Mouse (Mus musculus): ENCODE data around the gene Aqp6.
A peak's percentile ranks its signal among the peaks of the same experiment; 100 is the strongest.

Gene Aqp6

GRCm38 (mm10) chr15:99600986-99601822, at the start of gene Aqp6:
Gene Aqp6, plus strand, starts transcription at chr15:99601400.
- DNase-seq (ENCODE audit: low spot score), result no peak

GRCm38 (mm10) chr15:99553767-99554166, 47.4 kb upstream of the Aqp6 start:
- no peak for DNase-seq (ENCODE audit: low spot score)

DNA sequence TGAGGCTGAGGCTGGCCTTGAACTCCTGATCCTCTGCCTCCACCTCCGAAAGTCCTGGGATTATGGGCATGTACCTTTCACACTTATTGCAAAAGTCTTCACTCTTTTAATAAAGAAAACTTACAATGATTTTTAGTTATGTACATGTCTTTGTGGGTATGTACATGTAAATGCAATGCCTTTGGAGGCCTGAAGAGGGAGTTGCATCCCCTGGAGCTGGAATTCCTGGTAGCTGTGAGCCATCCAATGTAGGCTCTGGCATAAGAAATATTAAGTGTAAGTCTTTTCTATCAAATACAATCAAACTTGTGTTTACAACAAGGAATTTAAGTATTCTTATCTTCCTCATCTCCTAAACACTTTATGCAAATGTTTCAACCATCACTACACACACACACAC, 42.3 kb upstream of the Aqp6 start:
- DNase-seq (ENCODE audit: low spot score), result no peak

GRCm38 (mm10) chr15:99560246-99560645, 41.0 kb upstream of the Aqp6 start:
- no peak for DNase-seq (ENCODE audit: low spot score)

DNA sequence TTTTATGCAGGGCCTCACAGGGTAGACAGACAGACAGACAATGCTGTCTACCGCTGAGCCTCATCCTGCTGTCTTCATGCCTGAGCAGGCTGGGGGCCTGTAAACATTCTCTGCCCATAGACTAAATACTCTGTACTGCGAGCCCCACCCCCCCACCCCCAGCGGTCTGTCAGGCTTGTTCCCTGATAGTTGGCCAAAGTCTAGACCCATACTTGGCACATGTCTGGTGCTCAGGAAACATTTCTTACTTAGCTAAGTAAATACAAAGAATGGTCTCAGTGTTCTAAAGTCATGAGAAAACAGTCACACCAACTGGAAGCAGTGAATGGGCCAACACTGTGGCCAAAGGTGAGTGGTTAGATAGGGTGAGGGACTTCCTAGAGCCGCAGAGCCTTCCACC, 33.8 kb upstream of the Aqp6 start:
- DNase-seq (ENCODE audit: low spot score), result no peak

DNA sequence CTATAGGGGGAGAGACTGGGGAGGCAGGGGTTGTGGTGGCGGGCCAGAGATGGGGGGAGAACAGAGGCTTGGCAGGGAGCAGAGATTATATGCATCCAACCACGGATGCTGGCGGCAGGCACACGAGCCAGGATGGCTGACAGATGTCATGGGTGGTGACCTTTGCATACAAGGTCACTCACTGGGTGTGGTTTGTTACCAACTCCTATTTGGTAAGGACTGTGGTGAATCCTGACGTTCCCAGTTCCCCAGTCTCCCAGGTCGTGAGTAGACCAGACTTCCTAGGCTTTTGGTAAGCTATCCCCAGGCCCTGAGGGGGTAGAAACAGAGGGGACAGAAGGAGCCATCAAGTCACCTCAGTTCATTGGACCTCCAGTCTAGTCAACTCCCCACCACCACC, 32.5 kb upstream of the Aqp6 start:
- DNase-seq (ENCODE audit: low spot score), result no peak

- DNase-seq (ENCODE audit: low spot score), result no peak
These were observed 32.1 kb upstream of the Aqp6 start for GRCm38 (mm10) chr15:99569123-99569522.

DNA sequence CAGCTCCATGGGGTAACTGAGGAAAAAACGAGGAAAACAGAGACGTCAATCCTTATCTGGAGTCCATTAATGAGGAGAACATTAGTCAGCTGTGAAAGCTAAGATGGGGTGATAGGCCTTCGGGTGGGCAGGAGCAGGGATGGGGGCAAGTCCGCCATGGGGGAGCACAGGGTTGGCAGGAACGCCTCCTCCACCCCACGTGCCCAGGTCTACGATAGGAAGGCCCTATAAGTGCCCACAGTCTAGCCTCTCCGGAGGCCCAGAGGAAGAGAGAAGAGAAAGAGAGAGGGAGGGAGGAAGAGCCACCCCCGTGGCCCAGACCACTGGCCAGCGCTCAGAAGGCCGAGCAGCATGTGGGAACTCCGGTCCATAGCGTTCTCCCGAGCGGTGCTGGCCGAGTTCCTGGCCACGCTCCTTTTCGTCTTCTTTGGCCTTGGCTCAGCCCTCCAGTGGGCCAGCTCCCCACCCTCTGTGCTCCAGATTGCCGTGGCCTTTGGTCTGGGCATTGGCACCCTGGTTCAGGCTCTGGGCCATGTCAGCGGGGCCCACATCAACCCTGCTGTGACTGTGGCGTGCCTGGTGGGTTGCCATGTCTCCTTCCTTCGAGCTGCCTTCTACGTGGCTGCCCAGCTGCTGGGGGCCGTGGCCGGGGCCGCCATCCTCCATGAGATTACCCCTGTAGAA, 22.3 kb upstream of the Aqp6 start, which contains the start of gene Aqp2:
TSS of gene Aqp2 (plus strand) at position 254 of the 684 bp plus-strand sequence.
- DNase-seq (ENCODE audit: low spot score), result no peak

GRCm38 (mm10) chr15:99583463-99584344, 17.5 kb upstream of the Aqp6 start:
- DNase-seq (ENCODE audit: low spot score), result no peak

GRCm38 (mm10) chr15:99584407-99585202, 16.6 kb upstream of the Aqp6 start:
- no peak for DNase-seq (ENCODE audit: low spot score)

DNA sequence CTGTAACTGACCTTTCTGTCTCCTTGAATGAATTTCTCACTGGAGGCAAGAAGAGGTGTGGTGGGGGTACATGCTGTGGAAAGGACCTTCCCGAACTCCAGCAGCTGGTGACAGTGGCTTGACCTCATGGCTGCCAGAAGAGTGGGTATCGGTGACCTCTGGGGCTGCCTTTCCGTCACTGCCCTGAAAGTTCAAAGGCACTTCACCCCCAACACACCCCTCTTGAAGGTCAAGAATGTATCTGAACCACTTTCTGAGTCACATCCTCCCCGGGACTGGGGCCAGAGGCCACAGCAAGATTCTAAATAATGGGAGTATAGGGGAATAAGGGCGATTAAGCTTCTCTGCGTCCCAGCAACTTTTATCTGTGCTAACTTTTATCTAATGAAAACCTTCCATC, 15.5 kb upstream of the Aqp6 start:
- DNase-seq (ENCODE audit: low spot score), result no peak

DNA sequence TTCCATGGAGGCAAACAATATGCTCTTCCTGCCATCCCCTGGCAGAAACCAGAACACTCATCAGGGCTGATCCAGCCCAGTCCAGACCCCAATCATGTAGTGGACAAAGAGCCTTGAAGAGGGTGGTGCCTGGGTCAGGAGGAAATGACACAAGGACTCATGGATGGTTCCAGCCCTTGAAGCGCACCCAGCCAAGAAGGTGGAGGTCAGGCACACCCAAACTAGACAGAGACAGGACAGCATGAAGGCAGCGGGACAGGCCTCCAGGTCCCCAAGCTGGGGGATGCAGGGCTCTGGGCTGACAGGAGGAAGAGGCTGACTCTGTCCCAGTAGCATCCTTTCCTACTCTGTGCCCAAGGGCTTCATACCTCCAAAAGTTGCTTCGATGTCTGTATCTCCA, 14.7 kb upstream of the Aqp6 start:
- no peak for DNase-seq (ENCODE audit: low spot score)

DNA sequence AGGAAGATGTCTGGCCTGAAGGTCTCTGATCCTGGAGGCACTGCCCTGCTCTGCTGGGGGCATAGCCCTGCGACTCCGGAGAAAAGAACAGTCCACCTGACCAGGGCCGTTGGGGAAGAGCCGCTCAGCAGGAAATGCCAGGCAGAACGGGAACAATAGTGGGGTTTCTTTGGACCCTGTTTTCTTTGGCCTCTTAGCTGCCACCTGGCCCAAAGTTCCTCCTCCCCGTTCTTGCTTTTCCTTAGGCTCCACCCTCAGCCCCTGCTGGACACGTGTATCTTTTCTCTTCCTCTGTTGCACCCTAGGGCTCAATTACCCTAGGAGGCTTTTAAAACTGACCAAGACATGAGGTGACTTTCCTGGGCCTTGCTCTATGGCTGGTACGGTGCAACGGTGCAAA, 12.0 kb upstream of the Aqp6 start:
- DNase-seq (ENCODE audit: low spot score), result no peak

- no peak for DNase-seq (ENCODE audit: low spot score)
These were observed 11.5 kb upstream of the Aqp6 start for GRCm38 (mm10) chr15:99589704-99590103.

GRCm38 (mm10) chr15:99590429-99591084, 10.6 kb upstream of the Aqp6 start, which contains the start of gene Aqp5:
Gene Aqp5, plus strand, starts transcription at chr15:99590782.
- no peak for DNase-seq (ENCODE audit: low spot score)

DNA sequence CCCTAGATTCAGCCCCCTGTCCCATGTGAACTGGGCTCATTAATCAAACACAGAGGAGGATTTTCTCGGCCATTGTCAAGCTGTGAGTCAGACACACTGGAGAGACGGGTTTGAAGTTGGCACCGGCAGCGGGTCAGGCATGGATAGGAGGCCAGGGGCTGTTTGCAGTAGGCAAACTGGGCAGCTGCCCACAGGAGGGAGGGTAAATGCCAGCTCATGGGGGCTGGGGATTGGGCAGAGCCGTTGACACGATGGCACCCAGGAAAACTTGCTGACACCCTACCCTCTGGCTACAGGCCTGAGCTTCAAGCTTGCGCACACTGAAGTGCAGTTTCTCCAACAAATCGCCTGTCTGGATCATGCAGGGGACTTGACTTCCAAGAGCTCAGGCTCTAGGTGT, 9.0 kb upstream of the Aqp6 start:
- DNase-seq (ENCODE audit: low spot score), result no peak

DNA sequence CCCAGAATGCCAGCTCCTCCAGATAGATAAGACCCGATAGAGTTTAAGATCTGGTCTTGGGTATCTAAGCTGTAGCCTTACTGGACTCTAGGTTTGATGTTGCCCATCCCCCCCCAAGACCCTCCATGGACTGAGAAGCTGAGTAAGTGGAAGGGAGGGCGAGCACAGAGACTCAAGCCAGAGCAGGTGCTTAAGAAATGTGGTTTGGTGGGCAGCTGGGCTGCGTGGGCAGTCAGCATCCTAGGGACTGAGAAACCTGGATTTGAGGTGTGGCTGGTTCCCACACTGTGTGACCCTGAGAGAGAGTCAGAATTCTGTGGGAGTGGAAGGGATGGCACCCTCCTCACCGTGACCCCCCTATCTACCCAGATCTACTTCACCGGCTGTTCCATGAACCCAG, 8.3 kb upstream of the Aqp6 start:
- no peak for DNase-seq (ENCODE audit: low spot score)

DNA sequence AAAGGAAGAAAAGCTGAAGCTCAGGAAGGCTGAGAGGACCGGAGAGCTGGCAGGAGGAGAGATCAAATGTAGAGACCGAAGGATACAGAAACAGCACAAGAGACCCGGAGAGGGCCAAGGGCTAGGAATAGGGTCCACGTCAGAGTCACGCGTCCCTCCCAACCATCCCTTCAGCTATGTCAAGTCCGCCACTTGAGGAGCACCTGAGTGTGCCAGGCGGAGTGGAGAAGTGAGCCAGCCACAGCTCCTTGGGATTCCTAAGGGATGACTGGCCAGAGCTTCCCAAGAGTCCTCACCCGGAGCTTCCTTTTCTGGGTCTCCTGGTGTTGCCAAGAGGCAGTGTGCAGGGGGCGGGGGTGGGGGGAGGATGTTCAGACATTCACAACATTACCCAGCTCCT, 6.2 kb upstream of the Aqp6 start:
- DNase-seq (ENCODE audit: low spot score), result no peak

DNA sequence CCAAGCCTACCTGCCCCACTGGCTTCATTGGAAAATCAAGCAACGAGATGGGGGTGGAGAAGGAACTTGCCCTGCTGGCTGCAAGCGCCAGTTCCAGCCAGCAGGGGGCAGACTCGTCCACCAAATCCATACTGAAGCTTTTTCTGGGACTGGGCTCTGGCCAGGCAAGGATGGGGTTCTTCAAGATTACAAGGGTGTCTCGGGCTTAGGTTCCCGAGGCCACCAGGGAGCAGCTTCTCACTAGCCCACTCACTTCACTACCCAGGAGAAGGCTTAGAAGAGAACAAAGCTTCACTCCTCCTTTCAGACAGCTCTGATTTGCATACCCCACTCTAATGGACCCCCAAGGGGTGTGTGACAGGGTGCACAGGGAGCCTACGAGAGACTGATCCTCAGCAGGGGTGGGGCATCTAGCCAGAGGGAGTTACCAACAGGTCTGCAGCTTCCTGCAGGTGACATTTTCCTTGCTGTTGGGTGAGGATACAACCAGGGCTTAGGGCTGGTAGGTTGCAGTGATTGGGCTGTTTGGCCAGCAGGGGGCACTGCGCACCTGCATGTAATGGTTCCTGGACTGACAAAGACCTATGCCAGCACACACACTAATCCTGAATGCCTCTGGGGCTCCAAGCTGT, 5.0 kb upstream of the Aqp6 start:
- peak; percentile 66 for DNase-seq (ENCODE audit: low spot score)

- DNase-seq (ENCODE audit: low spot score), result no peak
These were observed 4.4 kb upstream of the Aqp6 start for GRCm38 (mm10) chr15:99596841-99597240.

DNA sequence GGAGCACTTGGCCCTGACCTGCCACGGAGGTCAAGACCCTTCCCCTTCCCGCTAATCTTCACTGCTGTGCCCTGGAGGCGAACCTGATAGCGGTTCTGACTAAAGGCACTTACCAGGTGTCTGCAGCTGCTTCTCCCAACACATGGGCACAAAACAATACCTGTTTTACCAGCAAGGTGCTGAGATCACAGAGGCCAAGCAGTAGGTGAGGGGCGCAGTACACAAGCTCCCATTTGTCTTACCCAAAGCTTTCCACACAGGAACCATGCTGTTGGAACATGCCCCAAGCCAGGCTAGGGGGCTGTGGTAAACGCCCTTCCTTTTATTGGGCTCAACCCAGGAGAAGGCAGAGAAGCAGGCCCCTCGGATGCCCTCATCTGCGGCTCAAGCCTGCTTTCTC, 3.6 kb upstream of the Aqp6 start:
- DNase-seq (ENCODE audit: low spot score), result no peak

Data from T-cell, adult 2 months (primary cell).